Mouse (Mus musculus): ENCODE data around the gene Kxd1. TPM values are rescaled to one million over a fixed set of nuclear protein-coding genes. Genes with fewer than 3 reads are reported as not detected.
"Not testable (repeated sequence)": the region's sequence is repeated elsewhere in the genome, so short reads cannot be mapped to it uniquely, and the experiment has no call there.

Gene Kxd1
- polyA plus RNA-seq, 1 experiment, result 40.2 TPM

- Histone ChIP-seq H3K4me1 (peaks cover 50% of the 10 kb centered on the region), H3K36me3 (replicated peaks; ENCODE audit: low read length) (peaks cover 59% of the 10 kb centered on the region), H3K9me3 (no peaks in the 10 kb centered on the region), H3K27me3 (replicated peaks) (no peaks in the 10 kb centered on the region), H3K4me3 (replicated peaks) (no peak overlapping the region)
- TF ChIP-seq FLI1 (IDR thresholded peaks at IDR 0.05; ENCODE audit: low read length), result no peak
- TF ChIP-seq GATA1 (IDR thresholded peaks at IDR 0.05; ENCODE audit: borderline replicate concordance, low read length), result no peak
Measured at GRCm38 (mm10) chr8:70519606-70520005, 8.2 kb downstream of the Kxd1 start.

- H3K9me3 ChIP-seq, result no peaks in the 10 kb centered on the region
- peaks cover 64% of the 10 kb centered on the region for H3K36me3 ChIP-seq (replicated peaks; ENCODE audit: low read length)
- peaks cover 55% of the 10 kb centered on the region for H3K4me1 ChIP-seq
- H3K4me3 ChIP-seq (replicated peaks), result no peak overlapping the region
- TF ChIP-seq GATA1 (IDR thresholded peaks at IDR 0.05; ENCODE audit: borderline replicate concordance, low read length) (no peak), FLI1 (IDR thresholded peaks at IDR 0.05; ENCODE audit: low read length) (no peak)
- no peaks in the 10 kb centered on the region for H3K27me3 ChIP-seq (replicated peaks)
Measured at GRCm38 (mm10) chr8:70519043-70519442, 8.7 kb downstream of the Kxd1 start.

GRCm38 (mm10) chr8:70517940-70518643 lies 9.7 kb downstream of the Kxd1 start:
- Histone ChIP-seq H3K4me3 (replicated peaks) (no peak overlapping the region), H3K9me3 (no peaks in the 10 kb centered on the region), H3K4me1 (peaks cover 57% of the 10 kb centered on the region), H3K27me3 (replicated peaks) (no peaks in the 10 kb centered on the region), H3K36me3 (replicated peaks; ENCODE audit: low read length) (peaks cover 74% of the 10 kb centered on the region)
- TF ChIP-seq FLI1 (IDR thresholded peaks at IDR 0.05; ENCODE audit: low read length), result no peak
- TF ChIP-seq GATA1 (IDR thresholded peaks at IDR 0.05; ENCODE audit: borderline replicate concordance, low read length), result no peak

DNA sequence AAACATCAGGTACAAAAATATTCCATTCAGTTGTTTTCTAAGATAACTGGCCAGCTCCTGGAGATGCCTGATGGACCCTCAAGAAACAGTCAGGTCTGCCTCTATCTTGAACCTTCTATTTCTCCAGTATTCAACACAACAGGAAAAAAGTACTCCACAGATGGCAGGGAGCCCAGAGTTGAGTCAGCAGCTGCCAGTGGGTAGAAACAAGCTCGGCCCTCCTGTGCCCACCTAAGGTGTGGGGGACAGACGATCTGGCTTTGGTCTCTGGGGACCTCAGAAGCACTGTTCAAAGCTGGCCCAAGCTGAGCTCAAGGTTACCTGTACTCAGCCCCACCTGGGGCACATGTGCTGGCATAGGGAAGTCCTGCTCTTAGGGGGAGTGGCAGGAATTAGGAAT lies 14.3 kb downstream of the Kxd1 start:
- H3K36me3 ChIP-seq (replicated peaks; ENCODE audit: low read length), result peaks cover 72% of the 10 kb centered on the region
- no peak for TF ChIP-seq GATA1 (IDR thresholded peaks at IDR 0.05; ENCODE audit: borderline replicate concordance, low read length)
- no peak for TF ChIP-seq FLI1 (IDR thresholded peaks at IDR 0.05; ENCODE audit: low read length)
- H3K4me3 ChIP-seq (replicated peaks), result no peak overlapping the region
- peaks cover 62% of the 10 kb centered on the region for H3K4me1 ChIP-seq
- no peaks in the 10 kb centered on the region for H3K27me3 ChIP-seq (replicated peaks)
- H3K9me3 ChIP-seq, result no peaks in the 10 kb centered on the region

GRCm38 (mm10) chr8:70512253-70512903 lies 15.4 kb downstream of the Kxd1 start:
- Histone ChIP-seq H3K9me3 (no peaks in the 10 kb centered on the region), H3K4me3 (replicated peaks) (peak overlapping the region; percentile 78), H3K4me1 (peaks cover 69% of the 10 kb centered on the region), H3K36me3 (replicated peaks; ENCODE audit: low read length) (peaks cover 71% of the 10 kb centered on the region), H3K27me3 (replicated peaks) (no peaks in the 10 kb centered on the region)
- TF ChIP-seq GATA1 (IDR thresholded peaks at IDR 0.05; ENCODE audit: borderline replicate concordance, low read length) (no peak), FLI1 (IDR thresholded peaks at IDR 0.05; ENCODE audit: low read length) (no peak)

DNA sequence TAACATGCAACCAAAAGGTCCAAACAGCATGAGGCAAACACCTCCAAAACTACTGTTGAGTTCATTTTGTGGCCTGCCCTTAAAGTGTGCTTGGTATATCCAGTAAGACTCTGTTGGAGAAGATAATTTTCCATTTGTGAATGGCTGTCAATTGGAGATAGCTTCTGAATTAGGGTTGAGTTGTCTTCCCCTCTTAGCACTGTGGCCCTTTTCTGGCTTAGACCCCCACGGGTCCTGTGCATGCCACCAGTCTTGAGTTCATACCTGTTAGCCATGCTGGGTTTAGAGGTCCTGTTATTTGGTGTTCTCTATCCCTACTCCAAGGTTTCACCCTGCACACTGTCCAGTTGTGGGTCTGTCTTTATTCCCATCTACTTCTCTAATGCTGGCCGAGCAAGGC lies 16.0 kb downstream of the Kxd1 start:
- Histone ChIP-seq H3K36me3 (replicated peaks; ENCODE audit: low read length) (peaks cover 70% of the 10 kb centered on the region), H3K9me3 (no peaks in the 10 kb centered on the region), H3K27me3 (replicated peaks) (no peaks in the 10 kb centered on the region), H3K4me1 (peaks cover 75% of the 10 kb centered on the region), H3K4me3 (replicated peaks) (peak overlapping the region; percentile 83)
- TF ChIP-seq FLI1 (IDR thresholded peaks at IDR 0.05; ENCODE audit: low read length), result no peak
- TF ChIP-seq GATA1 (IDR thresholded peaks at IDR 0.05; ENCODE audit: borderline replicate concordance, low read length), result no peak

DNA sequence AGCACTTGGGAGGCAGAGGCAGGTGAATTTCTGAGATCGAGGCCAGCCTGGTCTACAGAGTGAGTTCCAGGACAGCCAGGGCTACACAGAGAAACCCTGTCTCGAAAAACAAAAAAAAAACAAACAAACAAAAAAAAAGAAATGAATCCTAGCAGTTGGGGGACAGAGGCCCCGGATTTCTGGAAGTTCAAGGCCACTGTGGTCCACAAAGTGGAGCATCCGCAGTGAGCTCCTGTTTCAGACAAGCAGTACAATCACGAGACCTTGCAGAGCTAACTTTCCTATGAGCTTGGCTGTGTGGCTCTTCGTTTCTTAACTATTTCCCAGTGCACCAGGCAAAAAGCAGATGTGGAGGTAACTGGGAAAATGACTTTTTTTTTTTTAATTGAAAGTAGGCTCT lies 16.6 kb downstream of the Kxd1 start:
- H3K4me3 ChIP-seq (replicated peaks), result peak overlapping the region; percentile 87
- peaks cover 64% of the 10 kb centered on the region for H3K36me3 ChIP-seq (replicated peaks; ENCODE audit: low read length)
- H3K9me3 ChIP-seq; H3K27me3 ChIP-seq (replicated peaks): not testable (repeated sequence)
- peaks cover 74% of the 10 kb centered on the region for H3K4me1 ChIP-seq

- H3K36me3 ChIP-seq (replicated peaks; ENCODE audit: low read length), result peaks cover 56% of the 10 kb centered on the region
- H3K9me3 ChIP-seq, result no peaks in the 10 kb centered on the region
- TF ChIP-seq FLI1 (IDR thresholded peaks at IDR 0.05; ENCODE audit: low read length) (no peak), GATA1 (IDR thresholded peaks at IDR 0.05; ENCODE audit: borderline replicate concordance, low read length) (no peak)
- peaks cover 80% of the 10 kb centered on the region for H3K4me1 ChIP-seq
- H3K27me3 ChIP-seq (replicated peaks), result no peaks in the 10 kb centered on the region
- peak within 1 kb of the TSS; percentile 97 for H3K4me3 ChIP-seq (replicated peaks)
Measured at GRCm38 (mm10) chr8:70510228-70510915, 17.4 kb downstream of the Kxd1 start, which contains the start of gene Uba52. Gene Uba52 (minus strand): TSS chr8:70510801.

GRCm38 (mm10) chr8:70509281-70509952 lies 18.3 kb downstream of the Kxd1 start:
- peaks cover 55% of the 10 kb centered on the region for H3K36me3 ChIP-seq (replicated peaks; ENCODE audit: low read length)
- TF ChIP-seq FLI1 (IDR thresholded peaks at IDR 0.05; ENCODE audit: low read length) (no peak), GATA1 (IDR thresholded peaks at IDR 0.05; ENCODE audit: borderline replicate concordance, low read length) (no peak)
- no peaks in the 10 kb centered on the region for H3K9me3 ChIP-seq
- H3K4me1 ChIP-seq, result peaks cover 82% of the 10 kb centered on the region
- H3K27me3 ChIP-seq (replicated peaks), result no peaks in the 10 kb centered on the region
- H3K4me3 ChIP-seq (replicated peaks), result peak overlapping the region; percentile 97

Data from megakaryocyte, embryonic 14.5 days (primary cell).